Mouse (Mus musculus) intestine, embryonic 16.5 days (tissue): ENCODE data around the gene Nup214. TPM values are rescaled to one million over a fixed set of nuclear protein-coding genes. Genes with fewer than 3 reads are reported as not detected.
"Not testable (repeated sequence)": the region's sequence is repeated elsewhere in the genome, so short reads cannot be mapped to it uniquely, and the experiment has no call there.

Experiments used
- ATAC-seq: fragments of 200-750 bp; cut with Nextera tagmentation; 2 replicates; pipeline ENCODE4 v1.8.0; 2017; ENCODE audit warnings: moderate TSS enrichment, moderate library complexity
- H3K27ac ChIP-seq: fragments of 300-500 bp; sonication (generic); 2 replicates; pipeline ENCODE4 v1.5.1; 2014; ENCODE audit warnings: mild to moderate bottlenecking, low read length
- H3K27me3 ChIP-seq: fragments of 300-500 bp; sonication (generic); replicated peaks from 2 replicates; pipeline ENCODE4 v1.6.1; 2014; ENCODE audit warnings: low read length, control low read depth, mixed read lengths; ENCODE audit not compliant: control insufficient read depth, insufficient read depth
- H3K36me3 ChIP-seq: fragments of 300-500 bp; sonication (generic); 2 replicates; pipeline ENCODE4 v1.6.1; 2014; ENCODE audit warnings: low read length, control low read depth; ENCODE audit not compliant: control insufficient read depth, insufficient read depth
- H3K4me1 ChIP-seq: fragments of 300-500 bp; sonication (generic); 2 replicates; pipeline ENCODE4 v1.6.1; 2014; ENCODE audit warnings: low read length, control low read depth, mixed read lengths; ENCODE audit not compliant: control insufficient read depth, insufficient read depth
- H3K4me2 ChIP-seq: fragments of 300-500 bp; sonication (generic); 2 replicates; pipeline ENCODE4 v1.6.1; 2014; ENCODE audit warnings: low read depth, low read length, control low read depth
- H3K4me3 ChIP-seq: fragments of 300-500 bp; sonication (generic); 2 replicates; pipeline ENCODE4 v1.5.1; 2014; ENCODE audit warnings: mild to moderate bottlenecking, low read length
- H3K9ac ChIP-seq: fragments of 300-500 bp; sonication (generic); 2 replicates; pipeline ENCODE4 v1.6.1; 2014; ENCODE audit warnings: low read depth, low read length
- H3K9me3 ChIP-seq: fragments of 300-500 bp; sonication (generic); 2 replicates; pipeline ENCODE4 v1.6.1; 2016; ENCODE audit warnings: low read length, control low read depth; ENCODE audit not compliant: control insufficient read depth
- WGBS: fragments of 180-500 bp; shearing (Covaris S2); extraction: QIAGEN DNeasy Blood & Tissue Kit; methylation state at CpG from one replicate; pipeline ENCODE4 v1.1.7; 2014; 5-methylcytosine and 5-hydroxymethylcytosine counted together
- polyA plus RNA-seq: library from polyadenylated mRNA; unstranded; fragments of >200 nt; fragmentation: Nextera tagmentation; extraction: Ambion mirVana; gene quantifications from 2 replicates; pipeline ENCODE4 v1.2.1, GENCODE M21; 2015

Nup214 gene
- polyA plus RNA-seq, 1 experiment from 2014 or later: 71.9 TPM

- ATAC-seq: no peak
- Histone ChIP-seq H3K36me3 (peaks cover 28% of the 10 kb centered on the region; the same call in 1 of the 2 replicates), H3K4me2 (no peak overlapping the region), H3K9me3 (no peaks in the 10 kb centered on the region), H3K27ac (no peak overlapping the region), H3K27me3 (no peaks in the 10 kb centered on the region), H3K4me1 (no peaks in the 10 kb centered on the region), H3K9ac (no peak overlapping the region), H3K4me3 (no peak overlapping the region)
- WGBS: 90% methylated on average over 4 of the region's 4 CpGs
Measured at GRCm38 (mm10) chr2:32024372-32024771, 50.1 kb downstream of the Nup214 start.

- H3K36me3 ChIP-seq: peaks cover 15% of the 10 kb centered on the region
- 72% methylated on average over 3 of the region's 3 CpGs for WGBS
Measured at GRCm38 (mm10) chr2:32029636-32030035, 55.4 kb downstream of the Nup214 start.

GRCm38 (mm10) chr2:32033436-32033835 lies 59.2 kb downstream of the Nup214 start:
- Histone ChIP-seq H3K4me1 (no peaks in the 10 kb centered on the region), H3K4me2 (no peak overlapping the region), H3K27me3 (no peaks in the 10 kb centered on the region), H3K36me3 (peaks cover 13% of the 10 kb centered on the region), H3K9ac (no peak overlapping the region), H3K9me3 (no peaks in the 10 kb centered on the region), H3K4me3 (no peak overlapping the region), H3K27ac (no peak overlapping the region)
- ATAC-seq: no peak
- WGBS: 91% methylated on average over 6 of the region's 6 CpGs

More at GRCm38 (mm10) chr2:32029636-32030035, 55.4 kb downstream of the Nup214 start:
- no peak for ATAC-seq
- Histone ChIP-seq H3K27ac (no peak overlapping the region), H3K4me1 (no peaks in the 10 kb centered on the region), H3K9me3 (no peaks in the 10 kb centered on the region), H3K4me2 (no peak overlapping the region), H3K4me3 (no peak overlapping the region), H3K27me3 (no peaks in the 10 kb centered on the region), H3K9ac (no peak overlapping the region)

- no peak overlapping the region for H3K4me2 ChIP-seq
- no peaks in the 10 kb centered on the region for H3K9me3 ChIP-seq
- H3K4me1 ChIP-seq: no peaks in the 10 kb centered on the region
- peaks cover 16% of the 10 kb centered on the region for H3K36me3 ChIP-seq
- ATAC-seq: no peak
- WGBS: 97% methylated on average over 6 of the region's 6 CpGs
- H3K4me3 ChIP-seq: no peak overlapping the region
- H3K27ac ChIP-seq: no peak overlapping the region
- H3K27me3 ChIP-seq: no peaks in the 10 kb centered on the region
- no peak overlapping the region for H3K9ac ChIP-seq
Measured at GRCm38 (mm10) chr2:32034206-32034605, 60.0 kb downstream of the Nup214 start.

GRCm38 (mm10) chr2:32037279-32037858 lies 63.1 kb downstream of the Nup214 start:
- peak overlapping the region; percentile 76; the same call in 1 of the 2 replicates for H3K27ac ChIP-seq
- ATAC-seq: no peak
- peaks cover 14% of the 10 kb centered on the region for H3K36me3 ChIP-seq

GRCm38 (mm10) chr2:32038661-32039081 lies 64.4 kb downstream of the Nup214 start:
- no peak for ATAC-seq
- Histone ChIP-seq H3K4me3 (no peak overlapping the region), H3K4me2 (no peak overlapping the region), H3K27ac (no peak overlapping the region), H3K9me3 (no peaks in the 10 kb centered on the region), H3K9ac (no peak overlapping the region), H3K27me3 (no peaks in the 10 kb centered on the region), H3K36me3 (peaks cover 16% of the 10 kb centered on the region; the same call in 1 of the 2 replicates), H3K4me1 (no peaks in the 10 kb centered on the region)
- 84% methylated on average over 8 of the region's 8 CpGs for WGBS

More at GRCm38 (mm10) chr2:32037279-32037858, 63.1 kb downstream of the Nup214 start:
- no peaks in the 10 kb centered on the region for H3K27me3 ChIP-seq
- H3K4me2 ChIP-seq: no peak overlapping the region
- no peaks in the 10 kb centered on the region for H3K9me3 ChIP-seq
- no peak overlapping the region for H3K9ac ChIP-seq
- WGBS: 67% methylated on average over 6 of the region's 6 CpGs
- no peaks in the 10 kb centered on the region for H3K4me1 ChIP-seq
- no peak overlapping the region for H3K4me3 ChIP-seq

GRCm38 (mm10) chr2:32040646-32041045 lies 66.4 kb downstream of the Nup214 start:
- ATAC-seq: not testable (repeated sequence)
- peaks cover 12% of the 10 kb centered on the region; the same call in 1 of the 2 replicates for H3K36me3 ChIP-seq

GRCm38 (mm10) chr2:32041087-32041486 lies 66.9 kb downstream of the Nup214 start:
- Histone ChIP-seq H3K4me3 (no peak overlapping the region), H3K9ac (no peak overlapping the region), H3K9me3 (no peaks in the 10 kb centered on the region), H3K4me2 (no peak overlapping the region), H3K36me3 (peaks cover 12% of the 10 kb centered on the region; the same call in 1 of the 2 replicates), H3K27me3 (no peaks in the 10 kb centered on the region), H3K27ac (no peak overlapping the region), H3K4me1 (no peaks in the 10 kb centered on the region)
- 92% methylated on average over 2 of the region's 2 CpGs for WGBS
- no peak for ATAC-seq

More at GRCm38 (mm10) chr2:32040646-32041045, 66.4 kb downstream of the Nup214 start:
- H3K4me3 ChIP-seq, H3K27me3 ChIP-seq, H3K4me2 ChIP-seq, H3K27ac ChIP-seq, H3K9ac ChIP-seq, H3K9me3 ChIP-seq, H3K4me1 ChIP-seq: not testable (repeated sequence)
- 92% methylated on average over 9 of the region's 9 CpGs for WGBS

- H3K9ac ChIP-seq: no peak overlapping the region
- 70% methylated on average over 5 of the region's 5 CpGs for WGBS
- H3K4me3 ChIP-seq: no peak overlapping the region
- H3K9me3 ChIP-seq: no peaks in the 10 kb centered on the region
- no peak overlapping the region for H3K4me2 ChIP-seq
- no peaks in the 10 kb centered on the region for H3K27me3 ChIP-seq
- H3K4me1 ChIP-seq: no peaks in the 10 kb centered on the region
- ATAC-seq: no peak
- no peak overlapping the region for H3K27ac ChIP-seq
- H3K36me3 ChIP-seq: peaks cover 14% of the 10 kb centered on the region
Measured at GRCm38 (mm10) chr2:32043836-32044235, 69.6 kb downstream of the Nup214 start.

- Histone ChIP-seq H3K4me2 (no peak overlapping the region), H3K9ac (no peak overlapping the region), H3K9me3 (no peaks in the 10 kb centered on the region), H3K27ac (no peak overlapping the region), H3K36me3 (peaks cover 11% of the 10 kb centered on the region; the same call in 1 of the 2 replicates), H3K27me3 (no peaks in the 10 kb centered on the region), H3K4me1 (no peaks in the 10 kb centered on the region), H3K4me3 (no peak overlapping the region)
- WGBS: 77% methylated on average over 6 of the region's 6 CpGs
- ATAC-seq: no peak
Measured at GRCm38 (mm10) chr2:32045375-32045774, 71.1 kb downstream of the Nup214 start.
